Mouse (Mus musculus): ENCODE data around the gene Frmd4a. TPM values are rescaled to one million over a fixed set of nuclear protein-coding genes. Genes with fewer than 3 reads are reported as not detected.

Frmd4a gene
- polyA plus RNA-seq, 1 experiment from 2014 or later: 51.5 TPM

GRCm38 (mm10) chr2:4660677-4661076 lies 643.2 kb downstream of the Frmd4a start:
- no peak overlapping the region for H3K4me2 ChIP-seq
- ATAC-seq (ENCODE audit: low FRiP score): no peak
- H3K4me1 ChIP-seq: no peaks in the 10 kb centered on the region
- H3K9me3 ChIP-seq (replicated peaks): no peaks in the 10 kb centered on the region
- no peak overlapping the region for H3K4me3 ChIP-seq (replicated peaks)
- no peaks in the 10 kb centered on the region for H3K27me3 ChIP-seq (replicated peaks)
- no peak overlapping the region for H3K27ac ChIP-seq (replicated peaks)
- 91% methylated on average over 2 of the region's 2 CpGs for WGBS
- no peak overlapping the region for H3K9ac ChIP-seq (replicated peaks)
- H3K36me3 ChIP-seq: no peaks in the 10 kb centered on the region
